Mouse (Mus musculus): ENCODE measurements around the gene Tmprss9.

Gene Tmprss9

DNA sequence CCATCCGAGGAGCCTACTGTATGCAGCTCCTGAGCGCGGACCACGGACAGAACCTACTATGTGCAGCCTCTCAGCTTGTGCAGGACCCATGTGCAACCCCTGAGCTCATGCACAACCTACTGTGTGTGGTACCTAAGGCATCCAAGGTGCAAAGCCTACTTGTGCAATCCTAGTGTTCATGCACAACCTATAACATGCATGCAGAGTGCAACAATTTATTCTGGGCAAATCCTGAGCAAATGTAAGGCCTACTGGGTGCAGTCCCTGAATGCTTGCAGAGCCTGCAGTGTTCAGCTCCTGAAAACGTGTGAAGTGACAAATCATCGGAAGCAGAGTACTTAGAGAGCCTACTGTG lies 65.1 kb downstream of the Tmprss9 start:
- no peak for DNase-seq (ENCODE audit: low read depth, low spot score)

DNA sequence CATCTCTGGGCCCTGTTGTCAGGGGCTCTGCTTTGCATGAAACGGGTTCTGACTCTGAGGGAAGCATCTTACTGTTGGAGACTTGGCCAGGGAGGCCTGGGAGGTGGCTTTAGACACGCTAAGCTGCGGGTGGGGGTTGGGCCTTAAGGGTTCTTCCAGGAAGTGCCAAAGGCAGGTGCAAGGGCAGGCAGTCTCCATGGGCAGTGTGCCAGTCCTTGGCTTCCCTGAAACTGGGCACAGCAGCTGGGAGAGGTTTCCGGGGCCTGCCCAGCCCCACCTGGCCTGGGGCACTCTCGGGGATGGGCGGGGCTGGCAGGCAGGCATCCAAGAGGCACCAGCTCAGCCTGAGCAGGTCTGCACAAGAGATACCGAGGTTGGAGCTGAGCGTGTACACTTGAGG lies 66.0 kb downstream of the Tmprss9 start:
- DNase-seq (ENCODE audit: low read depth, low spot score) = peak; percentile 36

DNA sequence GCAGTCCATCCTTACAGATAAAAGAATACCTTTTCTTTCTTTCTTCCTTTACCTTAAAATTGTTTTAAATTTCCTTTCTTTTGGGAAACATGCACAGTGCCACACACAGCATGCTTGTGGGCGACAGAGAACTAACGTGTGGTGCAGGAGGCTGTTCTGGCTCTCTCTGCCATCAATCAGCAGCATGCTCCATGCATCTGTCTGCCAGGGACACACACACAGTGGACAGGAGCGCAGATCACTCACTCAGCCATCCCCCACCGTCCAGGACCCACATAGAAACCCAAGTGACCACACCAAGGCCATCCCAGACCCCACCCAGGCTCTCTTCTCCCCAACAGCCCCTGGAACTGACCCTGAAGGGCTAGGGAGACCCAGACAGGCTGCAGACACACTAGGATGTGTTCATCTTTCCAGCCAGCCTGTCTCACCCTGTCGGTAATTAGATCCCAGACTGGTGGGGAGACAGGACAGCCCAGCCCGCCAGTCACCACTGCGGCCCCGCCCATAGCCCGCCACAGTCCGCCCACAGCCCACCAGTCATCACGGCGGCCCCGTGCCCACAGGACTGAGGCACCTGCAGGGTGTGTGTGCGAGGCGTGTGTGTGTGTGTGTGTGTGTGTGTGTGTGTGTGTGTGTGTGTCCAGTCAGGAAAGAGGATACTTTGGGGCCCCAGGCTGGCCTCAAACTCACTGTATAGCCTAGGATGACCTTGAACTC lies 67.3 kb downstream of the Tmprss9 start:
- DNase-seq (ENCODE audit: low read depth, low spot score) = peak; percentile 68

DNA sequence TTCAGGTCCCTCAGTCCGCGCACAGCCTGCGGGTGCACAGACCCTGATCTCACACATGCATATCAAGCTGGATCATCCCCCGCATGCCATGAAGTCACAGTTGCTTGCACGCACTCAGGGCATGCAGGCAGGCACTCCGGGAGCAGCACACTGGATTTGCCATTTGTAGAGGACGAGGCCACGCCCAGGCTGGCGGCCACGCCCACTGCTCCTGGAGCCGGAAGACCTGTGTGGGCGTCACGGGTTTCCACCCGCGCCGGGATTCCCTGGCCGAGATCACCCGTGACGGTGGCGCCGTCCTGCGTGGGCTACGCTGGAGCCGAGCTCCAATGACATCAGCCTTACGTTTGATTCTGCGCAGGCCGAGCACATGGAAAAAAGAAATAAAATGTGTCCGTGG lies 68.0 kb downstream of the Tmprss9 start:
- peak; percentile 91 for DNase-seq (ENCODE audit: low read depth, low spot score)

DNA sequence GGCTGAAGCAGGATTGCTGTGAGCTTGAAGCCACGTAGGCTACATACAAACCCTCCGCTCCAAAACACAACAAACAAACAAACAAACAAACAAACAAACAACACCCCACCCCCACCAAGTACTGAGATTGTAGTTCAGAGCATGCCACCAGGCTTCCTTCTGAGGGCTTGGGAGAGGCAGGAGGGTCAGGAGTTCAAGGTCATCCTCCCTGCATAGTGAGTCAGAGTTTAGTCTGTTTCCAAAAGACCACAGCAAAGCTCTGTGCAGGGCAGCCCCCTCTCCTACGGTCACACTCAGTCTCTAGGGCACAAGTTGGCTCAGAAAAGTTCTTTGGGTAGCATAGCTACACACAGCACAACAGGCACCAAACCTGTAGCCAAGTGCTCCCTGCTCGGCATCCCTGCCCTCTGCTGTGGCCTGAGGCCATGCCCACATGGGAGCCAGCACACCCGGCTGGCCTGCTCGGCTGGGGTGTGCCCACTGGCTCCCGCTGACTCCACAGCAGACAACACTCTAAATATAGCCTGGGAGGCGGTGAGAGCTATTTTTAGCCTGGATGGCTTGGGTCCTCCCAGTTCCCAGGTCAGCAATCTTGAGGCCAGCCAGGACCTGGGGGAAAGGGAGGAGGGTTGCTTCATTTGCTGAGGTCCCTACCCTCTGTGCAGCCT lies 68.8 kb downstream of the Tmprss9 start:
- DNase-seq (ENCODE audit: low read depth, low spot score) = no peak

DNA sequence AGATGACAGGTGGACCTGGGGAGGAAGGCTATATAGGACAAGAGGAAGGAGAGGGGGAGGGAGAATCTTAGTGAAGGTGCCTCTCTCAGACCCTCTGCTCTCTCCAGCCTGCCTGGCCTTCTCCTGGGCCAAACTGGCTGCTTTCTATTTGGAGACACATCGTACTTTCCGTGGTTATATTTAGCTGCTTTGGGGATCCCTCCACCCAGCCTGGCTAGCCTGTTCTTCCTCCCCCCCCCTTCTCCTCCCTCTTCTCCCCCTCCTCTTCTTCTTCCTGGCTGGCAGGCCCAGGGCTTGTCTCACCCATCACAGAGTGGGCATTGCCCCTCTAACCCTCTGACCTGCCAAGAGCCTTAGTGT lies 69.3 kb downstream of the Tmprss9 start:
- DNase-seq (ENCODE audit: low read depth, low spot score) = no peak

DNA sequence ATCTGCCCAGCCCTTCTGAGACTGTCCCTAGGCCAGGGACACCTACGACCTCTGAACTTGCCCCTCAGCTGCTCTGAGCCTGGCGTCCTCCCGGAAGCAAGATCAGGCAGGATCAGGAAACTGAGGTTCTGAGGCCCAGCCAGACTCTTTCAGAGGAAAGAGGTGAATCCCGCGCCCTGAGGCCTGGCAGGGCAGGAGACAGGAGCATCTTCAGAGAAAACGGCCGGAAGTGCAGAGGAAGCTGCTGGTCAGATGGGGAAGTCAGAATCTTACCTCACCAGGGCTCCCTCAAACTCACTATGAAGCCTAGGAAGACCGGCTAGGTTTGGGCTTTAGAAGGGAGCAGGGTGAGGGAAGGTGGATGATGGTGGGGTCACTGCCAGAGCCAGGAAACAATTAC lies 71.3 kb downstream of the Tmprss9 start:
- DNase-seq (ENCODE audit: low read depth, low spot score) = no peak

DNA sequence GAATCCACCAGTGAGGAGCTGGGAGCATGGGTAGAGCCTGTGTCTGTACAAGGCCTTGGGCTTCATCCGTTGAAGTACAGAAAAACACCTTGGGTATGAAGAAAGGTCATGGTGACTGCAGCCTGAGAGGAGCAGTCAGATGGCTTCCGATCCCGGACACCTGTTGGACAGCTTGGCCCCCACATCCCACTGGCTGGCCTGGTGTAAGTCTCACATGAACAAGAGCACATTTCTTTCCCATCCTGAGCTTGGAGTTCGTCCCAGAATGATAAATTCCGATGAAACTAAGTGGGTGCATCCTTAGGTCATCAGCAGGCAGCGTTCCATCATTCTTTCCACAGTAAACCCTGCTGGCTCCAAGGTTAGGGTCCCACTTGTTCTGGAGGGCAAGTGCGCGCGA lies 72.1 kb downstream of the Tmprss9 start:
- no peak for DNase-seq (ENCODE audit: low read depth, low spot score)

DNA sequence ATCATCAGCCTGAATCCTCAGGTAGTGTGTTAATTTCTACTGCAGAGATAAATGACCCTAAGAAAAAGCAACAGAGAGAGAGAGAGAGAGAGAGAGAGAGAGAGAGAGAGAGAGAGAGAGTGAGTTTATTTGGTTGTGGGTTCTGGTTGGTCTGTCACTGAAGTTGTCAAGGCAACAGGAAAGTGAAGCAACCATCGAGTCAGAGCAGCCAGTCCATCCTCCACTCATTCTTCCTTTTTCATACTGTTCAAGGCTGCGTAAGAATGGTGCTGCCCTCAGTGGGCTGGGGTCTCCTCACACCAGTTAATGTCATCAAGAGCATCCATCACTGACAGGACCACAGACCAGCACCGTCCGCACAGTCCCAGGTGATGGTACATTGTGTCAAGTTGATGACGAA lies 72.6 kb downstream of the Tmprss9 start:
- no peak for DNase-seq (ENCODE audit: low read depth, low spot score)

DNA sequence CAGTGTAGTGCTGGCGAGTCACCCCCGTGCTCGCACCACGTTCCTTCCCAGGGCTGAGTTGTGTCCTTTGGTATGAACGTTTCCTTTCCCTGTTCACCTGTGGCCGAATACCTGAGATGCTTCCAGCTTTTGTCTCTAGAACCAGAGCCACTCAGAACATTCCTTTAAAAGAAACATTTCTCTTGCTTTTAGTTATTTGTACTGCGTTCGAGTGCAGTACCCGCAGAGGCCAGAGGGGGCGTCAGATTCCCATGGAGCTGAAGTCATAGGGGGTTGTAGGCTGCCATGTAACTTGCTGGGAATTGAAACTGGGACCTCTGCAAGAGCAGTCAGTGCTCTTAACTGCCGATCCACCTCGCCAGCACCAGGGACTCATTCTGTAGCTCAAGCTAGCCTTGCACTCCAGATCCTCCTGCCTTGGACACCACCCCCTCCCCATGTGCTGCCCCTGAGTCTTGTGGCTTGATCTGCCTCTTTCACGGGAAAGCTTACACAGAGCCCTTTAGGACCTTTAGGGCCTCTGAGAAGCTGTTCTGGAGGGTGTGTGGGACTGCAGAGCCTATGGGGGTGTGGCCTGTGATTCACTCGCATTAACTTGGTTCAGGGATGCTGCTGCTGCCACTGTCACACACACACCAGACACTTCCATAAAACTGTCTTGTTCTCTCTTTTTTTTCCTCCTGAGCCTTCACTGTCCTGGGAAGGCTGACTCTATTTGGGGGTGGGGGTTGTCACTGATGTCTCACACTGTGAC lies 75.2 kb downstream of the Tmprss9 start:
- DNase-seq (ENCODE audit: low read depth, low spot score) = no peak

DNA sequence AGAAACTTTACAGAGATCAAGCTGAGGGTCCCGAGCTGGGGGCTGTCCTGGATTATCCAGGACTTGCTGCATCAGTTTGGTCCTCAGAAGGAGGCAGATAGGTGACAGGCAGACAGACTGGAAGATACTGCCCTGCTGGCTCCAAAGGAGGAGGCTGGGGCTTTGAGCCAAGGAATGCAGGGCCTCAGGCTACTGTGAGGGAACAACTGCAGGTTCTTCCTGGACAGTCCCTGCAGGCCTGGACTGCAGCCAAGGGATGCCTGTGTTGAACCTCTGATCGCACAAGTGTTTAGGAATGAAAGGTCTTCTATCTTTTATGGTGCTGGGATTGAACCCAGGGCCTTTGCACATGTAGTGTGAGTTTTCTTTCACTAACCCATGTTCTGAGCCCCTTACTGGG lies 76.2 kb downstream of the Tmprss9 start:
- DNase-seq (ENCODE audit: low read depth, low spot score) = no peak

DNA sequence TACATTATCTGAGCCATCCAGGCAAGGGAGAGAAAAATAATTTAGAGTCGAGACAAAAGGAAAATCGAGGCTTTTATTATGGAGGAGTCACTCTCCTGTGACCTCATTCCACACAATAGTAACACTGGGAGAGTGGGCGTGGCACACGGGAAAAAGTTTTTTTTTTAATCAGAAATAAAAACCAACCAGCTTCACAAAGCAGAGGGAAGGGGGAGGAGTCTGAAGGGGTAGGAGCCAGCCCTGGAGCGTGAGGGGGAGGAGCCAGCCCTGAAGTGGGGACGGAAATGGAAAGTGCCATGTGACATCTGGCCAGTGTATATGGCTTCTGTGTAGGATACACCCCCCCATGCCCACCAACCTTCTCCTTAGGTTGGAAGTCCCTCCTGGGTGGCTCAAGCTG lies 76.9 kb downstream of the Tmprss9 start:
- no peak for DNase-seq (ENCODE audit: low read depth, low spot score)

DNA sequence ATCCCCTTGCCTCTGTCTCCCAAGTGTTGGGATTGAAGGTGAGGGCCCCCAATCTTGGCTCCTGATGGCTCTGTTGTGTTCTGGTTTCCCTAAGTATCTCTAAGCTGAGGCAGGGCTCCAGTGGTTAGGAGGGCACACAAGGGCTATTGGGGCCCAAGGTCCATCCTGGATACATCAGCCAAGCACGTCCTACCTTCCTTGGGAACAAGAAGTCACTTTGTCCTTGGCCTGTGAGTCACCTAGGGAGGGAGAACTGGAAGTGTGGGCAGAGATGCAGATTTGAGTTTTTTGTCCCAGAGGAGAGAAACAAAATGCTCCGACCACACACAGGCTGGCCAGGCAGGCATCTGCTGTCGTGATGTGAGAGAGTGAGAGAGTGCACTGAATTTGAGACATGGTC lies 77.4 kb downstream of the Tmprss9 start:
- DNase-seq (ENCODE audit: low read depth, low spot score) = no peak
